Mouse (Mus musculus): Measurements from ENCODE around the gene Map1a. TPM values are rescaled to one million over a fixed set of nuclear protein-coding genes. Genes with fewer than 3 reads are reported as not detected.

The Map1a gene
- total RNA-seq (2021), result 1 to 10 TPM; 7.6 to 8.7 TPM
- long read RNA-seq, experiment 1, partial matches to known transcripts, result 1 of 2 reads
- long read RNA-seq, experiment 1, other reads (novel, unspliced or antisense), result 1 of 2 reads
- long read RNA-seq, experiment 2, result 0 reads

- intact Hi-C loops (cut with DNase I), result no loop called here
- peak; percentile 88 to 91 for DNase-seq
Measured at GRCm38 (mm10) chr2:121288901-121289729, at the start of gene Map1a. Map1a (plus strand) TSS chr2:121289600.

- no peak for DNase-seq
- intact Hi-C loops (cut with DNase I), result no loop called here
Measured at GRCm38 (mm10) chr2:121244099-121244498, 45.3 kb upstream of the Map1a start.

- no peak for DNase-seq
Measured at GRCm38 (mm10) chr2:121249758-121250157, 39.6 kb upstream of the Map1a start.

GRCm38 (mm10) chr2:121268446-121268845 is 21.0 kb upstream of the Map1a start:
- DNase-seq, result no peak
- intact Hi-C loops (cut with DNase I), result no loop called here

More at GRCm38 (mm10) chr2:121249758-121250157, 39.6 kb upstream of the Map1a start:
- intact Hi-C loops (cut with DNase I), result no loop called here

GRCm38 (mm10) chr2:121270521-121271235 is 18.7 kb upstream of the Map1a start:
- DNase-seq, result no peak
- intact Hi-C loops (cut with DNase I), result loop anchor here (2.0 to 5.0 kb wide), 2 partner anchors 40 to 82 kb away; no protein-coding TSS in a partner anchor

- intact Hi-C loops (cut with DNase I), result loop anchor here (2.0 to 5.0 kb wide), 2 partner anchors 39 to 81 kb away; no protein-coding TSS in a partner anchor
- DNase-seq, result peak; percentile 93 to 95
Measured at GRCm38 (mm10) chr2:121271236-121271927, 18.0 kb upstream of the Map1a start, which contains the start of gene Trp53bp1. Trp53bp1 (minus strand) TSS chr2:121271407.

- intact Hi-C loops (cut with DNase I), result loop anchor here (2.0 to 5.0 kb wide), 2 partner anchors 39 to 80 kb away; no protein-coding TSS in a partner anchor
- DNase-seq, result no peak
Measured at GRCm38 (mm10) chr2:121271928-121272516, 17.4 kb upstream of the Map1a start.

GRCm38 (mm10) chr2:121287850-121288249 is 1.6 kb upstream of the Map1a start:
- DNase-seq, result no peak
- intact Hi-C loops (cut with DNase I), result no loop called here

- no peak for DNase-seq
- intact Hi-C loops (cut with DNase I), result no loop called here
Measured at GRCm38 (mm10) chr2:121289730-121290540, 535 bp downstream of the Map1a start.

- intact Hi-C loops (cut with DNase I), result no loop called here
- no peak for DNase-seq
Measured at GRCm38 (mm10) chr2:121292316-121293013, 3.1 kb downstream of the Map1a start.

- intact Hi-C loops (cut with DNase I), result no loop called here
- peak; percentile 65 to 68 for DNase-seq
Measured at GRCm38 (mm10) chr2:121294182-121294581, 4.8 kb downstream of the Map1a start.

GRCm38 (mm10) chr2:121294753-121295607 is 5.6 kb downstream of the Map1a start:
- peak; percentile 60 for DNase-seq
- intact Hi-C loops (cut with DNase I), result no loop called here

GRCm38 (mm10) chr2:121295608-121296571 is 6.5 kb downstream of the Map1a start:
- intact Hi-C loops (cut with DNase I), result no loop called here
- DNase-seq, result peak; percentile 24 to 27

- no peak for DNase-seq
- intact Hi-C loops (cut with DNase I), result no loop called here
Measured at GRCm38 (mm10) chr2:121296754-121297231, 7.4 kb downstream of the Map1a start.

- no peak for DNase-seq
- intact Hi-C loops (cut with DNase I), result no loop called here
Measured at GRCm38 (mm10) chr2:121297701-121298100, 8.3 kb downstream of the Map1a start.

- DNase-seq, result no peak
Measured at GRCm38 (mm10) chr2:121298131-121298530, 8.7 kb downstream of the Map1a start.

More at GRCm38 (mm10) chr2:121298131-121298530, 8.7 kb downstream of the Map1a start:
- intact Hi-C loops (cut with DNase I), result no loop called here
